Mouse (Mus musculus) intestine, postnatal 0 days (tissue): ENCODE measurements around the gene Ppp1r3d. TPM values are rescaled to one million over a fixed set of nuclear protein-coding genes. Genes with fewer than 3 reads are reported as not detected.

Experiments
- ATAC-seq: fragments of 200-750 bp; cut with Nextera tagmentation; 2 replicates; pipeline ENCODE4 v1.8.0; 2017; ENCODE audit warnings: mild to moderate bottlenecking, moderate TSS enrichment, moderate library complexity
- H3K27ac ChIP-seq: fragments of 300-500 bp; sonication (generic); 2 replicates; pipeline ENCODE4 v1.5.1; 2014; ENCODE audit warnings: mild to moderate bottlenecking, low read depth, low read length, moderate library complexity
- H3K27me3 ChIP-seq: fragments of 300-500 bp; sonication (generic); replicated peaks from 2 replicates; pipeline ENCODE4 v1.6.1; 2014; ENCODE audit warnings: low read length, mixed read lengths; ENCODE audit not compliant: control insufficient read depth, insufficient read depth
- H3K36me3 ChIP-seq: fragments of 300-500 bp; sonication (generic); 2 replicates; pipeline ENCODE4 v1.6.1; 2014; ENCODE audit warnings: mild to moderate bottlenecking, moderate library complexity; ENCODE audit not compliant: control insufficient read depth, insufficient read depth
- H3K4me1 ChIP-seq: fragments of 300-500 bp; sonication (generic); replicated peaks from 2 replicates; pipeline ENCODE4 v1.6.1; 2014; ENCODE audit warnings: antibody characterized with exemption, low read length, mixed read lengths; ENCODE audit not compliant: control insufficient read depth, insufficient read depth
- H3K4me2 ChIP-seq: fragments of 300-500 bp; sonication (generic); replicated peaks from 2 replicates; pipeline ENCODE4 v1.6.1; 2014; ENCODE audit warnings: low read depth, mild to moderate bottlenecking, moderate library complexity
- H3K4me3 ChIP-seq: fragments of 300-500 bp; sonication (generic); 2 replicates; pipeline ENCODE4 v1.5.1; 2014; ENCODE audit warnings: low read depth, low read length
- H3K9ac ChIP-seq: fragments of 300-500 bp; sonication (generic); 2 replicates; pipeline ENCODE4 v1.6.1; 2014; ENCODE audit warnings: mild to moderate bottlenecking, low read depth, low read length
- H3K9me3 ChIP-seq: fragments of 300-500 bp; sonication (generic); 2 replicates; pipeline ENCODE4 v1.6.1; 2016; ENCODE audit warnings: mixed run types; ENCODE audit not compliant: control insufficient read depth
- CTCF ChIP-seq: sonication (generic); IDR thresholded peaks from 2 replicates; pipeline ENCODE4 v1.5.1; 2016; ENCODE audit warnings: low read depth, mild to moderate bottlenecking, control low read depth, antibody characterized with exemption, moderate library complexity
- WGBS: fragments of 180-500 bp; shearing (Covaris S2); extraction: QIAGEN DNeasy Blood & Tissue Kit; methylation state at CpG from one replicate; pipeline ENCODE4 v1.1.7; 2014; 5-methylcytosine and 5-hydroxymethylcytosine counted together
- polyA plus RNA-seq: library from polyadenylated mRNA; unstranded; fragments of >200 nt; fragmentation: Nextera tagmentation; extraction: Ambion mirVana; gene quantifications from 2 replicates; pipeline ENCODE4 v1.2.1, GENCODE M21; 2015

The Ppp1r3d gene
- polyA plus RNA-seq, 1 experiment from 2014 or later = 2.8 TPM

GRCm38 (mm10) chr2:178449386-178449785 is 35.1 kb upstream of the Ppp1r3d start:
- Histone ChIP-seq H3K4me1 (no peaks in the 10 kb centered on the region), H3K9ac (no peak overlapping the region), H3K9me3 (no peaks in the 10 kb centered on the region), H3K27ac (no peak overlapping the region), H3K4me3 (no peak overlapping the region), H3K4me2 (no peak overlapping the region), H3K36me3 (no peaks in the 10 kb centered on the region), H3K27me3 (no peaks in the 10 kb centered on the region)
- no peak for ATAC-seq
- no peak for TF ChIP-seq CTCF
- 79% methylated on average over 4 of the region's 4 CpGs for WGBS

DNA sequence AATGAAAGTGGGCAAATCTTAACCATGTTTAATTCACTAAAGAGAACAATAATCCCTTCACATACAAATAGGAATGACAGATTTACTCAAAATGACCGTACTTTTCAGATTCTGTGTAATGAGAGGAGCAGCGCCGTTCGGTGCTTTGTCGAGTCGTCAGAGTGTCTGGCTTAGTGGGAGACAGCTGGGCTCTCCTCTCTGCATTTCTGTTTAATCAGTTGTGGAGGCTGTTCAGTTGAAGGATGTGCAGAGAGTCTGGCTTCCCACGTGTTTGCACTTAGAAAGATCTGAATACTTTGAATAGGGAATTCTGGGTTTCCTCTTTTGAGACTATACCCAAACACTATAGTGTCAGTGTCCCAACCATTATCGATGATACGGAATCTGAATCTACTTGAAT is 23.0 kb upstream of the Ppp1r3d start:
- Histone ChIP-seq H3K9me3 (no peaks in the 10 kb centered on the region), H3K4me3 (no peak overlapping the region), H3K4me2 (no peak overlapping the region), H3K9ac (no peak overlapping the region), H3K27ac (no peak overlapping the region), H3K4me1 (no peaks in the 10 kb centered on the region), H3K27me3 (no peaks in the 10 kb centered on the region), H3K36me3 (no peaks in the 10 kb centered on the region)
- ATAC-seq = no peak
- TF ChIP-seq CTCF = no peak
- WGBS = 57% methylated on average over 9 of the region's 9 CpGs

DNA sequence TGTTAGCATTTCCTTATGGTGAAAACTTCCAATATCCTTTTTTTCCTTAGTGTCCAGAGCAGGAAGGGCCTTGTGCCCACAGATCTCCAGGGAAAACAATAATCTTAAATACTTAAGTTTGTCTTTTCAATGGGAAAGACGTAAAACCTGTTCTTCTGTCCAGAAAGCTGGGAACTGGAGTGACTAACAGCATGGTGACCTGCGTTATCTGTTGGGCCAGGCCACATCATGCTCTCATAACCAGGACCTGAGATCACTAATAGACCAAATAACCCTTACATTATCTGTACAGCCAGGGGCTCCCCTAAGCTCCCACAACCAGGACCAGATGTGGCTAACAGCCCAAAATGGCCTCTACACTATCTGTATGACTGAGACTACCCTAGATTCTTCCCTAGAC is 19.6 kb upstream of the Ppp1r3d start:
- 55% methylated on average over 2 of the region's 2 CpGs for WGBS
- no peak for TF ChIP-seq CTCF
- H3K27me3 ChIP-seq = no peaks in the 10 kb centered on the region
- H3K4me2 ChIP-seq = no peak overlapping the region
- no peak overlapping the region for H3K9ac ChIP-seq
- H3K4me3 ChIP-seq = no peak overlapping the region
- H3K36me3 ChIP-seq = no peaks in the 10 kb centered on the region
- no peak overlapping the region for H3K27ac ChIP-seq
- peaks cover 8% of the 10 kb centered on the region; the same call in 1 of the 2 replicates for H3K4me1 ChIP-seq
- no peaks in the 10 kb centered on the region for H3K9me3 ChIP-seq
- ATAC-seq = peak; percentile 59

DNA sequence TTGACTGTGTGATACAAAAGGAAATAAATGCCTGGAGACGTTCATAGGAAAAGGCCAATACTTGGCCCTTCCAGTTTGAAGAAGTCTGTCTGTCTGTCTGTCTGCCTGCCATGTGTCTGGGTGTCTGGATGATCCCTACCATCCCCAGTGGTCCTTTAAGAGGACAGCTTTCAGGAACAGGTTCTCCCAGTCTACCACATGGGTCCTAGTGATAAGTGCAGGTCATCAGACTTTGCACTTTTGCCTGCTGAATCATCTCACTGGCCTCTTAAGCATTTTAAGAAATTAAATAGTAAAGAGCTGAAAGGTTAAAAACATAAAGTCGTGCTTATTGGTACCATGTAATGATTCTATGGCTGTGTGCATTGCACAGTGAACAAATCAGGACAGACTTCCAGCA is 19.2 kb upstream of the Ppp1r3d start:
- Histone ChIP-seq H3K4me1 (peaks cover 8% of the 10 kb centered on the region; the same call in 1 of the 2 replicates), H3K9ac (no peak overlapping the region), H3K36me3 (no peaks in the 10 kb centered on the region), H3K27me3 (no peaks in the 10 kb centered on the region), H3K4me3 (no peak overlapping the region), H3K27ac (no peak overlapping the region), H3K9me3 (no peaks in the 10 kb centered on the region), H3K4me2 (no peak overlapping the region)
- 38% methylated on average over 2 of the region's 2 CpGs for WGBS
- no peak for TF ChIP-seq CTCF
- peak; percentile 83 for ATAC-seq

DNA sequence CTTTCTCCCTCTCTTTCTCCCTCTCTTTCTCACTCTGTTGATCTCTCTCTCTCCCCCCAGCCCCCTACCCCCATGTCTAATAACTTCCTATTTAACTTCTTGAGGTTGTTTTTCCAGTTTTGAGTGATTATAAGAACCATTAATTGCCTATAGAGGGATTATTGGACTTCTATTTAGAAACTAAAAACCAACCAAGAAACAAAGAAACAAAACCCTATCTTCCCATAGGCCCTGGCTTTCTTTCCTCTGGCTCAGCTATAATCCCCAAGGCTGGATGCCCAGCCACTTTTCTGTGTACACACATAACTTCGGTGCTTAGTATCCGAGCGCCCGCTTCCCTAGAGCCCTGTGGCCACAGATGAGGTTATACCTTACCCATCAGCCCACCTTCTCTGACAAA is 16.0 kb upstream of the Ppp1r3d start, which contains the start of gene Cdh26:
Gene Cdh26, plus strand, starts transcription at position 301 of the 400 bp plus-strand sequence.
- Histone ChIP-seq H3K27ac (no peak within 1 kb of the TSS), H3K4me3 (no peak within 1 kb of the TSS), H3K36me3 (no peaks in the 10 kb centered on the region), H3K4me1 (peaks cover 8% of the 10 kb centered on the region; the same call in 1 of the 2 replicates), H3K27me3 (no peaks in the 10 kb centered on the region), H3K9me3 (no peaks in the 10 kb centered on the region), H3K9ac (no peak within 1 kb of the TSS), H3K4me2 (peak within 1 kb of the TSS; percentile 38)
- no peak for TF ChIP-seq CTCF
- WGBS = 94% methylated on average over 4 of the region's 4 CpGs
- no peak for ATAC-seq

DNA sequence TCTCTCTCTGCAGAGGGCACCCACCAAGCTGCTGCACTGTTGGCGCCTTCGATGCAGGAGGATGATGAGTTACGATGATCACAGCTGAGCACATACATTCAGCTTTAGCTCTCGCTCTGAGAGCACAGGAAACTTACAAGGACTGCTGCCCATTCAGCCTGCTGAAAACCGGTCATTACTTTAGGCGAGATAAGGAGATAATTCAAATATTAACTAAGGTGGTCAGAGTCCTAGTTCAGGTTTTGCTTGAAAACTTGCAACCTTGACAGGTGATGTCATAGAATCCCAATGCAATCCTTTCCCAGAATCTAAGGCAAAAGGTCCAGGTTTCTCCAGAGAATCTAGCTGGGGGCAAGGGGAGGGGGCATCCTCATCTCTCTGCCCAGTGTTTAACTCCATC is 15.2 kb upstream of the Ppp1r3d start:
- ATAC-seq = no peak
- no peak overlapping the region for H3K9ac ChIP-seq
- H3K36me3 ChIP-seq = no peaks in the 10 kb centered on the region
- peak overlapping the region; percentile 38 for H3K4me2 ChIP-seq
- WGBS = 39% methylated on average over 6 of the region's 6 CpGs
- no peak overlapping the region for H3K4me3 ChIP-seq
- H3K9me3 ChIP-seq = no peaks in the 10 kb centered on the region
- H3K27me3 ChIP-seq = no peaks in the 10 kb centered on the region
- H3K27ac ChIP-seq = no peak overlapping the region
- TF ChIP-seq CTCF = no peak
- H3K4me1 ChIP-seq = peaks cover 8% of the 10 kb centered on the region; the same call in 1 of the 2 replicates

- peaks cover 8% of the 10 kb centered on the region; the same call in 1 of the 2 replicates for H3K4me1 ChIP-seq
- no peaks in the 10 kb centered on the region for H3K36me3 ChIP-seq
- no peak overlapping the region for H3K4me3 ChIP-seq
- no peaks in the 10 kb centered on the region for H3K9me3 ChIP-seq
- no peaks in the 10 kb centered on the region for H3K27me3 ChIP-seq
- H3K4me2 ChIP-seq = no peak overlapping the region
- no peak for TF ChIP-seq CTCF
- no peak overlapping the region for H3K27ac ChIP-seq
- no peak overlapping the region for H3K9ac ChIP-seq
- 86% methylated on average over 4 of the region's 4 CpGs for WGBS
- no peak for ATAC-seq
Observed at GRCm38 (mm10) chr2:178428676-178429075, 14.4 kb upstream of the Ppp1r3d start.
